Mouse (Mus musculus) forebrain, embryonic 13.5 days (tissue): ENCODE measurements around the gene Pigq. TPM values are rescaled to one million over a fixed set of nuclear protein-coding genes. Genes with fewer than 3 reads are reported as not detected.

Source experiments
- ATAC-seq: fragments of 200-750 bp; cut with Nextera tagmentation; 2 replicates; pipeline ENCODE4 v1.8.0; 2017
- H3K27ac ChIP-seq: fragments of 300-500 bp; sonication (generic); 2 replicates; pipeline ENCODE4 v1.5.1; 2015; ENCODE audit warnings: inconsistent platforms, mild to moderate bottlenecking, moderate library complexity
- H3K27me3 ChIP-seq: fragments of 300-500 bp; sonication (generic); 2 replicates; pipeline ENCODE4 v1.6.1; 2015; ENCODE audit warnings: mild to moderate bottlenecking, inconsistent platforms
- H3K36me3 ChIP-seq: fragments of 300-500 bp; sonication (generic); 2 replicates; pipeline ENCODE4 v1.6.1; 2015; ENCODE audit warnings: mild to moderate bottlenecking, inconsistent platforms; ENCODE audit not compliant: poor library complexity, severe bottlenecking
- H3K4me1 ChIP-seq: fragments of 300-500 bp; sonication (generic); 2 replicates; pipeline ENCODE4 v1.6.1; 2015; ENCODE audit warnings: inconsistent platforms
- H3K4me2 ChIP-seq: fragments of 300-500 bp; sonication (generic); 2 replicates; pipeline ENCODE4 v1.6.1; 2015; ENCODE audit warnings: inconsistent platforms, mild to moderate bottlenecking, moderate library complexity
- H3K4me3 ChIP-seq: fragments of 300-500 bp; sonication (generic); 2 replicates; pipeline ENCODE4 v1.5.1; 2015; ENCODE audit warnings: mild to moderate bottlenecking, inconsistent platforms
- H3K9ac ChIP-seq: fragments of 300-500 bp; sonication (generic); 2 replicates; pipeline ENCODE4 v1.6.1; 2015; ENCODE audit warnings: mild to moderate bottlenecking, inconsistent platforms
- H3K9me3 ChIP-seq: fragments of 300-500 bp; sonication (generic); replicated peaks from 2 replicates; pipeline ENCODE4 v1.6.1; 2016; ENCODE audit warnings: inconsistent platforms
- WGBS: fragments of 180-500 bp; shearing (Covaris S2); methylation state at CpG from one replicate; pipeline ENCODE4 v1.1.7; 2015; 5-methylcytosine and 5-hydroxymethylcytosine counted together
- polyA plus RNA-seq: library from polyadenylated mRNA; unstranded; fragments of >200 nt; fragmentation: Nextera tagmentation; extraction: Ambion mirVana; gene quantifications from 2 replicates; pipeline ENCODE4 v1.2.1, GENCODE M21; 2015

Gene Pigq
- polyA plus RNA-seq: 45.0 and 54.5 TPM in 2 replicates

DNA sequence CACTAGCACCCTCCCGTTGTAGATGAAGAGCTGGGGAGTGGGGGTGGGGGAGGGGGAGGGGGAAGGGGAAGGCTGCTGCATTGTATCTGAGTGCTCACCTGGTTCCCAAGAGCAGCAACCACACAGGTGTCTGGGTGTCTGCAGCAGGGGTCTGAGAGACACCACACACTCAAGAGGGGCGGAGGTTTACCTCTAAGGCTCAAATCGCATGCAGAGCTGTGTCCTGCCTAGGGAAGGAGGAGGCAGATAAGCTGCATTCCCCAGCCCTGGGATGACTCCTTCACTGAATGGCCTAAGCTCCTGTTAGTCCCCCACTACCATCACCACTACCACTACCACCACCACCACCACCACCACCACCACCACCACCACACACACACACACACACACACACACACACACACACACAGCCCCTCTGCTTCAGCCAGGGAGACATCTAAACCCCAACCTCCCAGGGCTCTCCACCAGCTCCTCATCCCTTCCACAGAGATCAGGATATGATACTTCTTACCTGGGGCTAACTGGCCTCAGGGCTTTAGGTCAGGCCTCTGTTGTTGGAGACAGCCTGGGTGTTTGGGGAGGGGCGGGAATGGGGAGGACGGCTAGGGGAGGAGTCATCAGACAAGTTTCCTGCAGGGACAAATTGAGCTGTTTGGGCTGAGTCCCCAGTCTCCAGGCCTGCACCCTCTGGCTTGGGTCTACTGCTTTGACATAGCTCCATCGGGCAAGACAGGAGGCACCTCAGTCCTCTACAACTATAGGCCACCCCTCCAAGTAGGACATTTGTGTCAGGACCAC, at the start of gene Pigq, which contains the start of gene Nhlrc4:
Pigq (minus strand) TSS at position 571 of the 798 bp plus-strand sequence.
Nhlrc4 (minus strand) TSS at position 596 of the 798 bp plus-strand sequence.
- H3K27me3 ChIP-seq: peaks cover 1% of the 10 kb centered on the region; the same call in 1 of the 2 replicates
- no peaks in the 10 kb centered on the region for H3K9me3 ChIP-seq
- no peak for ATAC-seq
- H3K27ac ChIP-seq: no peak within 1 kb of the TSS
- H3K4me1 ChIP-seq: peaks cover 15% of the 10 kb centered on the region
- no peak within 1 kb of the TSS for H3K4me3 ChIP-seq
- 56% methylated on average over 6 of the region's 6 CpGs for WGBS
- no peak within 1 kb of the TSS for H3K4me2 ChIP-seq
- no peak within 1 kb of the TSS for H3K9ac ChIP-seq
- no peaks in the 10 kb centered on the region for H3K36me3 ChIP-seq

- WGBS: 90% methylated on average over 3 of the region's 3 CpGs
Observed at GRCm38 (mm10) chr17:25993489-25993888, 48.8 kb upstream of the Pigq start.

DNA sequence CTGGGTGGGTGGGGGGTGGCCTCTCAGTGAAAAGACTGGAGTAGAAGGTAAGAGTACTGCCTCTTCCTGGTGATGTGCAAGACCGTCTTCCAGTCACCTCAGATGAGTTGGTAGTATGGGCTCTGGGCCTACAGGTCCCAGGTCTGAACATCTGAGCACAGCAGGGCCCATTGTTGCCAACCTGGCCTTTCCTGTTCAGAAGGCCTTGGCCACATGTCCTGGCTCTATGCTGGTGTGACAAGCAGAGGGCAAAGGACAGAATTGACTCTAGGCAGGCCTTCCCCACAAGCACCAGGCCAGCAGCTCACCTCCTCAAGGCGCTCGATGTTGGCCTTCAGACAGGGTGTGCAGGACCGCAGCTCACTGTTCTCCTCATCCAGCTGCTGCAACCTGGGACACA, 47.5 kb upstream of the Pigq start:
- H3K27me3 ChIP-seq: no peaks in the 10 kb centered on the region
- 96% methylated on average over 4 of the region's 4 CpGs for WGBS
- H3K9me3 ChIP-seq: no peaks in the 10 kb centered on the region
- H3K27ac ChIP-seq: no peak overlapping the region
- H3K9ac ChIP-seq: no peak overlapping the region
- H3K4me1 ChIP-seq: no peaks in the 10 kb centered on the region
- no peak overlapping the region for H3K4me3 ChIP-seq
- ATAC-seq: no peak
- H3K4me2 ChIP-seq: no peak overlapping the region
- peaks cover 85% of the 10 kb centered on the region for H3K36me3 ChIP-seq

More at GRCm38 (mm10) chr17:25993489-25993888, 48.8 kb upstream of the Pigq start:
- no peaks in the 10 kb centered on the region for H3K4me1 ChIP-seq
- no peaks in the 10 kb centered on the region for H3K27me3 ChIP-seq
- H3K9ac ChIP-seq: no peak overlapping the region
- no peak for ATAC-seq
- H3K9me3 ChIP-seq: no peaks in the 10 kb centered on the region
- H3K27ac ChIP-seq: no peak overlapping the region
- peaks cover 95% of the 10 kb centered on the region for H3K36me3 ChIP-seq
- no peak overlapping the region for H3K4me2 ChIP-seq
- H3K4me3 ChIP-seq: no peak overlapping the region

DNA sequence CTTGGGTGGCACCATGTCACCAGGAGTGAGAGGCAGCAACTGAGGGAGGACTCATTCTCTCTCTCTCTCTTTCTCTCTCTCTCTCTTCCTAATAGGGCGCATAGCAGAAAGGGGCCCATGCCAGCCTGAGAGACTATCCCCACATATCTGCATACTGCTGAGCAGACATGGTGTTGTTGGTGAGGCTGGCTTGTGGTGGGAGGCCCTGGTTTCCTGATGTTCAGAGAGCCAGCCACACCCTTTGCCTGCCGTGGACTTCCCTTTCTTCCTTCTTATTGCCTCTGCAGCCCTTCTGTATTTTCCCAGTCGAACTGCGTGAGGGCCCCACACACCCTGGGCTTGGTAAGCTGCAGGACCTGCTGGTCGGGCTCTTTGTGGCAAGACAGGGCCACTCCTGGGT, 45.6 kb upstream of the Pigq start:
- H3K27me3 ChIP-seq: no peaks in the 10 kb centered on the region
- H3K9ac ChIP-seq: no peak overlapping the region
- no peak overlapping the region for H3K4me3 ChIP-seq
- WGBS: 91% methylated on average over 5 of the region's 5 CpGs
- H3K4me2 ChIP-seq: no peak overlapping the region
- H3K36me3 ChIP-seq: peaks cover 66% of the 10 kb centered on the region
- peaks cover 3% of the 10 kb centered on the region; the same call in 1 of the 2 replicates for H3K4me1 ChIP-seq
- no peaks in the 10 kb centered on the region for H3K9me3 ChIP-seq
- H3K27ac ChIP-seq: no peak overlapping the region
- ATAC-seq: no peak

GRCm38 (mm10) chr17:25985306-25986294, 40.9 kb upstream of the Pigq start, which contains the start of gene Capn15:
TSS of gene Capn15 (minus strand) at chr17:25985796.
- Histone ChIP-seq H3K4me3 (peak within 1 kb of the TSS; percentile 89), H3K36me3 (peaks cover 23% of the 10 kb centered on the region), H3K4me1 (peaks cover 28% of the 10 kb centered on the region), H3K9ac (peak within 1 kb of the TSS; percentile 92), H3K4me2 (peak within 1 kb of the TSS; percentile 90), H3K27ac (peak within 1 kb of the TSS; percentile 79), H3K9me3 (no peaks in the 10 kb centered on the region), H3K27me3 (no peaks in the 10 kb centered on the region)
- ATAC-seq: peak; percentile 100
- under 1% methylated on average over 84 of the region's 91 CpGs for WGBS

- Histone ChIP-seq H3K9ac (peak overlapping the region; percentile 92), H3K4me3 (peak overlapping the region; percentile 89), H3K9me3 (no peaks in the 10 kb centered on the region), H3K4me2 (peak overlapping the region; percentile 90), H3K4me1 (peaks cover 28% of the 10 kb centered on the region), H3K27me3 (no peaks in the 10 kb centered on the region), H3K27ac (peak overlapping the region; percentile 79), H3K36me3 (peaks cover 15% of the 10 kb centered on the region)
- peak; percentile 22 for ATAC-seq
- 11% methylated on average over 17 of the region's 17 CpGs for WGBS
Observed at GRCm38 (mm10) chr17:25984556-25985305, 40.0 kb upstream of the Pigq start.

- Histone ChIP-seq H3K4me2 (peak overlapping the region; percentile 90), H3K27ac (no peak overlapping the region), H3K27me3 (no peaks in the 10 kb centered on the region), H3K9ac (peak overlapping the region; percentile 92; the same call in 1 of the 2 replicates), H3K9me3 (no peaks in the 10 kb centered on the region), H3K36me3 (peaks cover 10% of the 10 kb centered on the region), H3K4me1 (peaks cover 28% of the 10 kb centered on the region), H3K4me3 (peak overlapping the region; percentile 89)
- ATAC-seq: no peak
- 100% methylated on average over 1 of the region's 1 CpGs for WGBS
Observed at GRCm38 (mm10) chr17:25984066-25984465, 39.3 kb upstream of the Pigq start.

GRCm38 (mm10) chr17:25982913-25983312, 38.2 kb upstream of the Pigq start:
- Histone ChIP-seq H3K4me2 (no peak overlapping the region), H3K4me1 (peaks cover 28% of the 10 kb centered on the region), H3K36me3 (peaks cover 7% of the 10 kb centered on the region; the same call in 1 of the 2 replicates), H3K27me3 (no peaks in the 10 kb centered on the region), H3K27ac (no peak overlapping the region), H3K9ac (no peak overlapping the region), H3K9me3 (no peaks in the 10 kb centered on the region), H3K4me3 (no peak overlapping the region)
- 90% methylated on average over 3 of the region's 3 CpGs for WGBS
- ATAC-seq: no peak

DNA sequence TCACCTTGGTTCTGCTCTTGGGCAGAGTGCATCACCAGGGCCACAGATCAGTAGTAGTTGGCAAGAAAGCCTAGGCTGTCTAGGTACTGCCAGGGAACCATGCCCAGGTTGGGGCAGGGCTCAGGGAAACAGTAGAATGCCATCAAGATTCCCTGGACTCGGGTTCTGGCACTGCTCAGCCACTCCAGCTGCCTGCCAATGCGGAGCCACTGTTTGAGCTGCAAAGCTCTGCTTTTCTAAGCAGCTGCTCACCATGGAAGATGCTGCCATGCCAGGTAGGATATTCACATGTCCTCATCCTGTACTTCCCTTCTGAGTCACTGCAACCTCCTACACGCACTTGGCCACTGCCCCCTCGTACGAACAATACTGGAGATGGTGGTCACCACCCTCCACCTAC, 36.1 kb upstream of the Pigq start:
- no peak overlapping the region for H3K4me3 ChIP-seq
- no peak overlapping the region for H3K9ac ChIP-seq
- no peaks in the 10 kb centered on the region for H3K9me3 ChIP-seq
- peaks cover 24% of the 10 kb centered on the region for H3K4me1 ChIP-seq
- H3K4me2 ChIP-seq: no peak overlapping the region
- 0 out of 2 replicates have a peak, but pooled peaks cover 11% of the 10 kb centered on the region for H3K36me3 ChIP-seq
- no peaks in the 10 kb centered on the region for H3K27me3 ChIP-seq
- no peak overlapping the region for H3K27ac ChIP-seq
- 92% methylated on average over 5 of the region's 5 CpGs for WGBS
- no peak for ATAC-seq

DNA sequence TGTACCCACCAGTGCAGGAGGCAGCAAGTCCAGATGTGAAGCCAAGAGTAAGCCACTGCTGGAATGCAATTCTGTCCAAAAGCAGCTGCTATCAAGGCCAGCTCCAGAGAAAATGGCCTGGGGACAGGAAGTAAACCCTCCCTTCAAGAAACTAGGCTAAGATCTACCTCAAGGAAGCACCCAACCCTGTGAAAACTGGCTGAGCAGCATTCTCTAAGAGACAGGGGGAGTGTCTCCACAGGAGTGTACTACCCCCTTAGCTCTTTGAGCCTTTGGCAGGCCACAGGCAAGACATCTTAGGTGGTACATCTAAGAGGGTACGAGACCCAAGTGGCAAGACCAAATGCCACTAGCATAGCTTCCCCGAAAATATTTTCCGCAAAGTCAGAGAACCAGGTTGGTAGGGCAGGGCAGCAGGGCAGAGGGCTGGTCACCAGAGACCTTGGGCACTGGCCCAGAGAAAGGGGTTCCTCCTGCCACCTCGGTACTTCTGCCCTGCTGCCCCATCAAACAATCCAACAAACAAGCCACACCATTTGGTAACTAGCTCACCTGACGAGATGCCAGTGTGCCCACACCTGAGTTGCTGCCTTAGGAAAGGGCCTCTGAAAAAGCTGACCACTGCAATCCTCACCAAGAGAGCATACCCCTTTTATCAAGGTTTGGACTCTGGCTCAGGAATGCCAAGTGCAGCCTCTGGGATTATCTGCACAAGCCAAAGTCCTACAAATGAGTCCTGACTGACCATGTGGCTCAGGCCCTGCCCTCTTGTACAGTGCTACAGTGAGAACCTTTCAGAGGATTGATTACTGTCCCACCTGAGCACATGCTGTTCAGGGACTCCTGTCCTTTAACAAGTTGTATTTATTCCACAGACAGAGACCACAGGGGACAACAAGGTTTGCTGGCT, 35.3 kb upstream of the Pigq start:
- Histone ChIP-seq H3K4me3 (no peak overlapping the region), H3K27me3 (no peaks in the 10 kb centered on the region), H3K9me3 (no peaks in the 10 kb centered on the region), H3K4me1 (peaks cover 24% of the 10 kb centered on the region), H3K9ac (no peak overlapping the region), H3K27ac (no peak overlapping the region), H3K36me3 (0 out of 2 replicates have a peak, but pooled peaks cover 11% of the 10 kb centered on the region), H3K4me2 (no peak overlapping the region)
- WGBS: 93% methylated on average over 5 of the region's 5 CpGs
- ATAC-seq: no peak
